Mouse (Mus musculus) activated CD4-positive, CD25-positive, alpha-beta regulatory T cell, adult 9 weeks (primary cell): ENCODE measurements around the gene Gm4302. TPM values are rescaled to one million over a fixed set of nuclear protein-coding genes. Genes with fewer than 3 reads are reported as not detected.

Experiments
- polyA plus RNA-seq: library from polyadenylated mRNA; unstranded; fragments of 100-300 nt; shearing (Covaris generic); gene quantifications from one replicate; pipeline ENCODE4 v1.2.1, GENCODE M21; 2017

Gene Gm4302
- not detected for polyA plus RNA-seq

GRCm38 (mm10) chr10:100340536-100340935 is at the start of gene Gm4302:
Gene Gm4302, plus strand, starts transcription at chr10:100340836.

GRCm38 (mm10) chr10:100335376-100335775 is 5.3 kb upstream of the Gm4302 start, which contains the start of gene Gm4301:
Gene Gm4301, plus strand, starts transcription at chr10:100335676.

DNA sequence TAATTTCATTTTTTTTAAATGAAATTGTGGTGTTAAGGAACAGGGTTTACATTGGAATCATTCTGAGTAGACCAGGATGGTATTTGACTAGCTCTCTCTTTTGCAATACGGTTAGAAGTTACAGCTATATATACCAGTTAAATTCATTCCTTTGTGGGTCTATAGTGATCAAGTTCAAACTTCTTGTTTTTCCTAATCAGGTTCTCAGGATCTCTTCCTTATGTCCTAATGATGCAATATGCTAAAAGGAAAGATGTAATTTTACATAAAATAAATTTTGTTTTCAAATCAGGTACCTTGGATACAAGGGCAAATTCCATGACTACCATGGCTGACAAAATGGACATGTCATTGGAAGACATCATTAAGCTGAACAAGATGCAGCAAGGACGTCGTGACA is 5.0 kb downstream of the Gm4302 start, which contains the start of gene Gm4303:
Gene Gm4303 (plus strand): TSS at position 301 of the 400 bp plus-strand sequence.

DNA sequence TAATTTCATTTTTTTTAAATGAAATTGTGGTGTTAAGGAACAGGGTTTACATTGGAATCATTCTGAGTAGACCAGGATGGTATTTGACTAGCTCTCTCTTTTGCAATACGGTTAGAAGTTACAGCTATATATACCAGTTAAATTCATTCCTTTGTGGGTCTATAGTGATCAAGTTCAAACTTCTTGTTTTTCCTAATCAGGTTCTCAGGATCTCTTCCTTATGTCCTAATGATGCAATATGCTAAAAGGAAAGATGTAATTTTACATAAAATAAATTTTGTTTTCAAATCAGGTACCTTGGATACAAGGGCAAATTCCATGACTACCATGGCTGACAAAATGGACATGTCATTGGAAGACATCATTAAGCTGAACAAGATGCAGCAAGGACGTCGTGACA is 10.2 kb downstream of the Gm4302 start, which contains the start of gene Gm4305:
Gene Gm4305 (plus strand): TSS at position 301 of the 400 bp plus-strand sequence.

DNA sequence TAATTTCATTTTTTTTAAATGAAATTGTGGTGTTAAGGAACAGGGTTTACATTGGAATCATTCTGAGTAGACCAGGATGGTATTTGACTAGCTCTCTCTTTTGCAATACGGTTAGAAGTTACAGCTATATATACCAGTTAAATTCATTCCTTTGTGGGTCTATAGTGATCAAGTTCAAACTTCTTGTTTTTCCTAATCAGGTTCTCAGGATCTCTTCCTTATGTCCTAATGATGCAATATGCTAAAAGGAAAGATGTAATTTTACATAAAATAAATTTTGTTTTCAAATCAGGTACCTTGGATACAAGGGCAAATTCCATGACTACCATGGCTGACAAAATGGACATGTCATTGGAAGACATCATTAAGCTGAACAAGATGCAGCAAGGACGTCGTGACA is 20.4 kb downstream of the Gm4302 start, which contains the start of gene Gm4307:
Gene Gm4307 (plus strand): TSS at position 301 of the 400 bp plus-strand sequence.

GRCm38 (mm10) chr10:100382460-100382859 is 41.8 kb downstream of the Gm4302 start, which contains the start of gene Gm4312:
Gene Gm4312, minus strand, starts transcription at chr10:100382560.

Other genes with a start within 250 kb of the Gm4302 start
- gene Gm4301, start 5.2 kb upstream of the Gm4302 start, polyA plus RNA-seq: not detected
- gene Gm4303, start 5.1 kb downstream of the Gm4302 start, polyA plus RNA-seq: not detected
- not detected for gene Gm4305, start 10.3 kb downstream of the Gm4302 start, polyA plus RNA-seq
- not detected for gene Gm4307, start 20.5 kb downstream of the Gm4302 start, polyA plus RNA-seq
- not detected for gene Gm4312, start 41.7 kb downstream of the Gm4302 start, polyA plus RNA-seq
- gene Tmtc3, start 146.5 kb downstream of the Gm4302 start, polyA plus RNA-seq: 2.8 TPM
- 3.8 TPM for gene Cep290, start 146.7 kb downstream of the Gm4302 start, polyA plus RNA-seq
- 9.8 TPM for gene 4930430F08Rik, start 249.6 kb downstream of the Gm4302 start, polyA plus RNA-seq
- not detected for gene 1700017N19Rik, start 249.6 kb downstream of the Gm4302 start, polyA plus RNA-seq